Mouse (Mus musculus) gastrocnemius, adult 2 months (tissue): ENCODE results near the gene Gcfc2. TPM values are rescaled to one million over a fixed set of nuclear protein-coding genes. Genes with fewer than 3 reads are reported as not detected.

Experiments
- DNase-seq: peaks from one replicate; pipeline ENCODE4 v3.0.0; 2022
- H3K27ac ChIP-seq: fragments of 200-600 bp; 2 replicates; pipeline ENCODE4 v1.8.1; 2022; ENCODE audit warnings: mild to moderate bottlenecking
- H3K4me3 ChIP-seq: fragments of 200-600 bp; 2 replicates; pipeline ENCODE4 v1.8.1; 2022; ENCODE audit warnings: mild to moderate bottlenecking, moderate library complexity
- CTCF ChIP-seq: fragments of 200-600 bp; IDR thresholded peaks from 2 replicates; pipeline ENCODE4 v1.8.1; 2022; ENCODE audit warnings: antibody characterized with exemption, mild to moderate bottlenecking, moderate library complexity
- intact Hi-C: fragments of 180-260 bp; cut with DNase I; formaldehyde crosslinking; loops from one replicate; pipeline ENCODE4 v1.15.1; 2025
- long read RNA-seq, 2 experiments: library from polyadenylated mRNA; stranded (forward); transcript quantifications; one replicate each; pipeline ENCODE4 v2.0.0; 2021
- total RNA-seq, 2 experiments: library from RNA; stranded (reverse); gene quantifications; 2 replicates each; pipeline ENCODE4 v1.2.3; 2021

Gcfc2 gene
- 1 to 10 TPM; 3.0 to 3.6 TPM for total RNA-seq
- long read RNA-seq, experiment 1, full-length matches to known transcripts: 3 of 5 reads
- long read RNA-seq, experiment 1, partial matches to known transcripts: 0 of 5 reads
- long read RNA-seq, experiment 1, other reads (novel, unspliced or antisense): 2 of 5 reads
- long read RNA-seq, experiment 2, full-length matches to known transcripts: 4 of 6 reads
- long read RNA-seq, experiment 2, partial matches to known transcripts: 0 of 6 reads
- long read RNA-seq, experiment 2, other reads (novel, unspliced or antisense): 2 of 6 reads

GRCm38 (mm10) chr6:81923523-81924142, at the start of gene Gcfc2:
Gcfc2 (plus strand) TSS chr6:81923669.
- no peak for TF ChIP-seq CTCF
- Histone ChIP-seq H3K27ac (peak within 1 kb of the TSS; percentile 83), H3K4me3 (peak within 1 kb of the TSS; percentile 78)
- intact Hi-C loops: no loop called here
- peak; percentile 95 for DNase-seq

GRCm38 (mm10) chr6:81895678-81896230, 27.7 kb upstream of the Gcfc2 start:
- TF ChIP-seq CTCF: no peak
- intact Hi-C loops: no loop called here
- Histone ChIP-seq H3K27ac (no peak overlapping the region), H3K4me3 (no peak overlapping the region)
- no peak for DNase-seq

- no peak overlapping the region for H3K4me3 ChIP-seq
- intact Hi-C loops: no loop called here
- H3K27ac ChIP-seq: no peak overlapping the region
- no peak for TF ChIP-seq CTCF
- DNase-seq: no peak
Measured at GRCm38 (mm10) chr6:81910302-81910855, 13.1 kb upstream of the Gcfc2 start.

- Histone ChIP-seq H3K4me3 (no peak overlapping the region), H3K27ac (no peak overlapping the region)
- intact Hi-C loops: no loop called here
- TF ChIP-seq CTCF: no peak
- no peak for DNase-seq
Measured at GRCm38 (mm10) chr6:81911244-81911643, 12.2 kb upstream of the Gcfc2 start.

GRCm38 (mm10) chr6:81911713-81912112, 11.8 kb upstream of the Gcfc2 start:
- Histone ChIP-seq H3K4me3 (no peak overlapping the region), H3K27ac (no peak overlapping the region)
- intact Hi-C loops: no loop called here
- DNase-seq: no peak
- TF ChIP-seq CTCF: no peak

- no peak overlapping the region for H3K4me3 ChIP-seq
- no peak for TF ChIP-seq CTCF
- no peak overlapping the region for H3K27ac ChIP-seq
- no peak for DNase-seq
- intact Hi-C loops: no loop called here
Measured at GRCm38 (mm10) chr6:81912177-81912576, 11.3 kb upstream of the Gcfc2 start.

GRCm38 (mm10) chr6:81924304-81924703, 835 bp downstream of the Gcfc2 start:
- intact Hi-C loops: no loop called here
- DNase-seq: no peak
- peak overlapping the region; percentile 83 for H3K27ac ChIP-seq
- H3K4me3 ChIP-seq: peak overlapping the region; percentile 78
- TF ChIP-seq CTCF: no peak

- TF ChIP-seq CTCF: no peak
- no peak overlapping the region for H3K27ac ChIP-seq
- intact Hi-C loops: no loop called here
- H3K4me3 ChIP-seq: no peak overlapping the region
- DNase-seq: no peak
Measured at GRCm38 (mm10) chr6:81929402-81929801, 5.9 kb downstream of the Gcfc2 start.

GRCm38 (mm10) chr6:81933281-81933680, 9.8 kb downstream of the Gcfc2 start:
- intact Hi-C loops: no loop called here
- no peak overlapping the region for H3K27ac ChIP-seq
- no peak for DNase-seq
- no peak overlapping the region for H3K4me3 ChIP-seq
- TF ChIP-seq CTCF: peak; percentile 23; the same call in 1 of the 2 replicates

- Histone ChIP-seq H3K27ac (no peak overlapping the region), H3K4me3 (no peak overlapping the region)
- no peak for DNase-seq
- intact Hi-C loops: no loop called here
- TF ChIP-seq CTCF: no peak
Measured at GRCm38 (mm10) chr6:81941718-81942117, 18.2 kb downstream of the Gcfc2 start.

GRCm38 (mm10) chr6:81943281-81943680, 19.8 kb downstream of the Gcfc2 start:
- intact Hi-C loops: no loop called here
- DNase-seq: no peak
- Histone ChIP-seq H3K27ac (no peak overlapping the region), H3K4me3 (no peak overlapping the region)
- TF ChIP-seq CTCF: no peak

- TF ChIP-seq CTCF: no peak
- no peak overlapping the region for H3K4me3 ChIP-seq
- intact Hi-C loops: no loop called here
- no peak for DNase-seq
- H3K27ac ChIP-seq: no peak overlapping the region
Measured at GRCm38 (mm10) chr6:81944432-81944831, 21.0 kb downstream of the Gcfc2 start.

GRCm38 (mm10) chr6:81946906-81947305, 23.4 kb downstream of the Gcfc2 start:
- DNase-seq: no peak
- no peak for TF ChIP-seq CTCF
- intact Hi-C loops: no loop called here
- Histone ChIP-seq H3K27ac (no peak overlapping the region), H3K4me3 (no peak overlapping the region)
